In the genomic region with DNA sequence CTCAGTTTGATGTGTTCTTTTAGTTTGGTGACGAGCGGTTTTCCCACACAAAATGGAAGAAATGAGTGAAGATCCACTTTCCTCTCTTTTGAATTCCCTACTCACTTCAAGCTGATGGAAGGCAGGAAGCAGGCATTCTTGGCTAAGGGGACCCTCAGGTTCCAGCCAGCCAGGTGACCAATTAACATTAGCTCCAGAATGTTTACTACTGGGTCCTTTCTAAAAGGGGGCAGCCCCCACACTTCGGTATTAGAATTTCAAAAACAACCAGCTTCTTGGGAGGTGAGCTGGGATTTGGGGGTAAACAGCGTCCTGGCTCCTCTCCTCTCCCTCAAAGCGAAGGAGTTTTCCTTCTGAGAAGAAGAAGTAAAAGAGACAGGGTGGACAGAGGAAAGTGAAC, we compare ENCODE assay signal across 9 mouse cellular contexts.
DNase-seq lines count a peak whose midpoint lies in the region; ATAC-seq lines count a peak whose summit lies in the region.
"Had no signal": no experiment of that assay in that cellular context is flagged by ENCODE, and none has a peak within 500 bp of the region (broad histone marks: within the 10 kb centered on the region; RNA-seq: fewer than 3 reads in every experiment).

No protein-coding gene starts in this region.

- peak overlapping the region; percentile 55 for H3K4me3 ChIP-seq in heart, embryonic 11.5 days (ENCODE audit: low read depth, low read length)
- H3K4me3 ChIP-seq in embryonic facial prominence, embryonic 12.5 days: peak overlapping the region; percentile 51
- H3K4me3 ChIP-seq in hindbrain, embryonic 16.5 days (ENCODE audit: low read length): no peak overlapping the region
- H3K4me3 ChIP-seq in midbrain, embryonic 14.5 days (replicated peaks; ENCODE audit: low read depth, low read length): no peak overlapping the region

- H3K36me3 ChIP-seq in heart, embryonic 11.5 days (ENCODE audit: control insufficient read depth, insufficient read depth, low read length): no peaks in the 10 kb centered on the region
- no peaks in the 10 kb centered on the region for H3K36me3 ChIP-seq in embryonic facial prominence, embryonic 12.5 days
- H3K36me3 ChIP-seq in hindbrain, embryonic 16.5 days (ENCODE audit: control insufficient read depth, insufficient read depth, low read length): no peaks in the 10 kb centered on the region
- no peaks in the 10 kb centered on the region for H3K36me3 ChIP-seq in midbrain, embryonic 14.5 days (ENCODE audit: control insufficient read depth, insufficient read depth, low read length)

- DNase-seq in heart, postnatal 4 days: no peak
- no peak for DNase-seq in midbrain, embryonic 14.5 days
- DNase-seq in urinary bladder, postnatal 10 days (ENCODE audit: low spot score): no peak
- DNase-seq in layer of hippocampus, postnatal 10 days (ENCODE audit: low spot score in 2 of 2): no peak

- no peaks in the 10 kb centered on the region for H3K27me3 ChIP-seq in heart, embryonic 11.5 days (ENCODE audit: control insufficient read depth, insufficient read depth, low read length)
- 0 out of 2 replicates have a peak, but pooled peaks cover 4% of the 10 kb centered on the region for H3K27me3 ChIP-seq in embryonic facial prominence, embryonic 12.5 days
- H3K27me3 ChIP-seq in hindbrain, embryonic 16.5 days (replicated peaks; ENCODE audit: control insufficient read depth, insufficient read depth, low read length): no peaks in the 10 kb centered on the region
- peaks cover 8% of the 10 kb centered on the region; the same call in 1 of the 2 replicates for H3K27me3 ChIP-seq in midbrain, embryonic 14.5 days (ENCODE audit: control insufficient read depth, insufficient read depth, low read length)

- peak overlapping the region; percentile 81 for H3K4me2 ChIP-seq in heart, embryonic 11.5 days
- H3K4me2 ChIP-seq in embryonic facial prominence, embryonic 12.5 days (replicated peaks): peak overlapping the region; percentile 67
- H3K4me2 ChIP-seq in hindbrain, embryonic 16.5 days (ENCODE audit: low read length): peak overlapping the region; percentile 62
- peak overlapping the region; percentile 58 for H3K4me2 ChIP-seq in midbrain, embryonic 14.5 days (ENCODE audit: low read length)

- peaks cover 8% of the 10 kb centered on the region; the same call in 1 of the 2 replicates for H3K4me1 ChIP-seq in heart, embryonic 11.5 days (ENCODE audit: control insufficient read depth, insufficient read depth, low read length)
- H3K4me1 ChIP-seq in embryonic facial prominence, embryonic 12.5 days: peaks cover 9% of the 10 kb centered on the region; the same call in 1 of the 2 replicates
- peaks cover 10% of the 10 kb centered on the region for H3K4me1 ChIP-seq in hindbrain, embryonic 16.5 days (ENCODE audit: control insufficient read depth, insufficient read depth, low read depth, low read length)
- peaks cover 11% of the 10 kb centered on the region for H3K4me1 ChIP-seq in midbrain, embryonic 14.5 days (ENCODE audit: control insufficient read depth, insufficient read depth, low read length)

- H3K9ac ChIP-seq in heart, embryonic 11.5 days (ENCODE audit: low read depth, low read length): peak overlapping the region; percentile 67
- no peak overlapping the region for H3K9ac ChIP-seq in embryonic facial prominence, embryonic 12.5 days
- no peak overlapping the region for H3K9ac ChIP-seq in hindbrain, embryonic 16.5 days (ENCODE audit: low read depth, low read length)
- H3K9ac ChIP-seq in midbrain, embryonic 14.5 days (replicated peaks; ENCODE audit: low read length): no peak overlapping the region

- 36% methylated on average over 5 of the region's 5 CpGs for WGBS in heart, embryonic 11.5 days (ENCODE audit: insufficient replicate concordance)
- 29% methylated on average over 5 of the region's 5 CpGs for WGBS in embryonic facial prominence, embryonic 12.5 days
- WGBS in hindbrain, embryonic 16.5 days: 38% methylated on average over 5 of the region's 5 CpGs
- WGBS in midbrain, embryonic 14.5 days: 36% methylated on average over 5 of the region's 5 CpGs

- H3K27ac ChIP-seq in heart, embryonic 11.5 days (ENCODE audit: low read depth, low read length): peak overlapping the region; percentile 66; the same call in 1 of the 2 replicates
- no peak overlapping the region for H3K27ac ChIP-seq in embryonic facial prominence, embryonic 12.5 days
- no peak overlapping the region for H3K27ac ChIP-seq in hindbrain, embryonic 16.5 days (ENCODE audit: low read depth, low read length)
- H3K27ac ChIP-seq in midbrain, embryonic 14.5 days (replicated peaks; ENCODE audit: low read depth, low read length): no peak overlapping the region

- no peak; the same call in 1 of the 2 replicates for ATAC-seq in heart, embryonic 11.5 days (replicated peaks; ENCODE audit: insufficient number of reproducible peaks, low FRiP score, low TSS enrichment)
- no peak for ATAC-seq in embryonic facial prominence, embryonic 12.5 days (ENCODE audit: insufficient number of reproducible peaks, insufficient read depth, low FRiP score, low TSS enrichment)
- no peak for ATAC-seq in hindbrain, embryonic 16.5 days
- ATAC-seq in midbrain, embryonic 14.5 days (ENCODE audit: low FRiP score, low TSS enrichment): no peak
- no peak for ATAC-seq in megakaryocyte, adult 5-6 weeks (ENCODE audit: poor library complexity, severe bottlenecking)

- H3K9me3 ChIP-seq in heart, embryonic 11.5 days (replicated peaks; ENCODE audit: control insufficient read depth, low read length): no peaks in the 10 kb centered on the region
- no peaks in the 10 kb centered on the region for H3K9me3 ChIP-seq in embryonic facial prominence, embryonic 12.5 days
- H3K9me3 ChIP-seq in hindbrain, embryonic 16.5 days (ENCODE audit: control insufficient read depth, low read length): no peaks in the 10 kb centered on the region
- H3K9me3 ChIP-seq in midbrain, embryonic 14.5 days (ENCODE audit: control insufficient read depth, low read length): no peaks in the 10 kb centered on the region
- H3K9me3 ChIP-seq: megakaryocyte, embryonic 14.5 days had no signal

Comparison
In these comparisons a context has a peak if more than half of its experiments do, and no peak if none do; other contexts are left out.
1. H3K4me3 ChIP-seq: peak in heart, embryonic 11.5 days (single experiment) and embryonic facial prominence, embryonic 12.5 days (single experiment); none in hindbrain, embryonic 16.5 days (single experiment) and midbrain, embryonic 14.5 days (single experiment).
2. Peak in every context shown above with its lines, with median percentiles within 50 percentile points of each other: H3K4me2 ChIP-seq.